Mouse (Mus musculus) thymus, postnatal 14 days (tissue): ENCODE results near the gene Lhx3.

Experiments used
- DNase-seq: peaks from one replicate; pipeline ENCODE4 v3.0.0; 2021

Gene Lhx3

DNA sequence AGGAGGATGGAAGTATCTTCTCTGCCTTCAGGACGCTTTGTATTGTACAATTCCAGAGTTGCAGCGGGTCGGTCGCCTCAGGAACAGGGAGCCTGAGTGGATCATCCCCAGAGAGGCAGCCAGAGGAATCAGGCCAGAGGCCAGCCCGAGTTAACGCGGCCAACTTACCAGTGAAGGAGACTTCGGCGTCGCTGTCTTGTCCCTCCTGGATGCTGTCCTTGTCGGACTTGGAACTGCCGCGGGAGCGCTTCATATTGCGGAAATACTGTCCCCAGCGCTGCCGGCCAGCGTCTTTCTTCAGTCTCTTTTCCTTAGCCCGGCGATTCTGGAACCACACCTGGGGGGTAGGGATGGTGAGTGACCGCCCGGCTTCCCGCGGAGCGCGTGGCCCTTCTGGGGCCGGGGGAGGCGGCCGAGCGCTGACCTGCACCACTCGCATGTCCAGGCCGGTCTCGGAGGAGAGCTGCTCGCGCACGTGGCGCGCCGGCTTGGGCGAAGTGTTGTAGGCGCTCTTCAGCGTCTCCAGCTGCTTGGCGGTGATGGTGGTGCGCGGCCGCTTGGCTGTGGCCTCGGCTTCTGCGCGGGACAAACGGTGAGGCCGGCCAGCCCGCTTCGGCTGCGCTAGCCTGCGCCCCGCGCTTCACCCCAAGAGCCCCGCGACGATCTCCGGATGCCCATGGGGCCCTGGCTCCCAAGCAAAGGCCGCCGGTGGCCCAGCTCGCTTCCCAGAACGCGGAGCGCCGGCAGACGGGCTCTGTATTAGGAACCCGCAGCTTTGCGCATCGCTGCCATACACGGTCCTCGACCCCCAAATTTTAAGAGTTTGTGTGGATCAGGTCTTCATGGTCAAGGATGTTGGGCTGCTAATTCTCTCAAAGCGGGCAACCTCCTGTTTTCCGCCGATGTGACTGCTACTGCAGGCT is 5.9 kb downstream of the Lhx3 start:
- no peak for DNase-seq

DNA sequence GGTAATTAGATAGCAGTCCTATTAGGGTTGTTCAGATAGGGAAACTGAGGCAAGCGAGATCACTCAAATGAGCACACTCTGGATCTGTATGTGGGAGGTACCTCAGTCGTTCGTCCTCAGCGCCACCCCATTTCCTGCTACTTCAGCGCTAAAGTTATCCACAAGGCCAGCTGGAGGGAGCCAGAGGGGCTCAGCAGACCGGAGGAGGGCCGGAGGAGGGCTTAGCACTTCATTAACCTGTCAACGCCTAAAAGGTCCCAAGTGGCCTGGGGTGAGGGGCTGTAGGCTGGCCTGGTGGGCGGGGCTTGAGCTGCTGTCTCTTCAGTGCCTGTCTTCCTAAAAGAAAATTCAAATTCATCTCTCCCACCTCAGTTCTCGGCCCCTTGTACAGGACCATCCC is 9.6 kb downstream of the Lhx3 start:
- no peak for DNase-seq

DNA sequence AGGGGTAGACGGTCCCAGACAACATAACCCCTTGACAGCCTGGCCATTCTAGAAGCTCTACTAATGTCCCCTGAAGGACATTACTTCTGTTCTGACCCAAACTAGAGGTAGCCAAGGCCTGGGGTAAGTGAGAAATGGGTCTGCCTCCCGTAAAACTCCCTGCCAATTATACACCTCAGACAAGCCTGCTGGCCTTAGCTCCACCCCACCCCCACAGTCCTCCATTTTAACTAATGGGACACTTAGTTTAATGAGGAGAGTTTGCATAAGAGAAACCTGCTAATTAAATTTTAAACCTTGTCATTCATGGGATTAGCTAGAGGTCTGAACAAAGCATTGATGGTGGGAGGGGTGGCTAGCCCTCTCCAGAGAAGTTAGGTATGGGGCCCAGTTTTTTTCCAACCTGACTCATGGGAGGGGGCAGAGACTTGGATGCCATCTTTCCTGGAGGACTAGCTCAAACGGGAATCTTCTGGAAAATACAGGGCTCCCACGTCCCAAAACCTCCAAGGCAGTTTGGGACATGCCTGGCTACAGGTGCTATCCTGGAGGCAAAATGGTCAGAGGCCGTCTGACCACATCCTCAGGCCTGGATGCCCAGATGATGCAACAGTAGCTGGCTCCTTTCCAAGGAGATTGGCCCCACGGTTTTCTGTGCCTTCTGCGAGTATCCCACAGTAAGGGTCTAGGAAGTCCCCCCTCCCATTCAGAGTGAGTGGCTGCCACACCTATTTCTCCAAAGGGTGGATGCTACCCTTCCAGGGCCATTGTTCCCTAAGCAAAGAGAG is 13.3 kb downstream of the Lhx3 start:
- no peak for DNase-seq

DNA sequence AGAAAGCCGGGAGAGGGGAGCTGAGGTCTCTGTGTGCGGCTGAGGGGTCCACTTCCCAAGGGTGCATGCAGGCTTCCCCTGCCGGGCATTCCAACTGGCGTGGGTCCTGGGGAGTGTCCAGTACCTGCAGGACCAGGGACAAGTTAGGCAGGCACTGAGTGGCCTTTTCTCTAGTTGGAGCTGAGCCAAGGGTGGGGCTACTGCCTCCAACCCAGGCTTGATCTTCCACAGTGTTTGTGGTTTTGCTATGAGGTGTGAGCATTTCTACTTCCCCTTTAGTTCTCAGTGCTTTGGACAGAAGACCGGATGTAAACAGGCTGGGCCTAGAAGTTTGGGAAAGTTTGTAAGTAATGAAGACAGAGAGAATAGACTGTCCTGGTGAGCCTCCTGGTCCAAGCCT is 19.6 kb downstream of the Lhx3 start:
- DNase-seq = no peak

DNA sequence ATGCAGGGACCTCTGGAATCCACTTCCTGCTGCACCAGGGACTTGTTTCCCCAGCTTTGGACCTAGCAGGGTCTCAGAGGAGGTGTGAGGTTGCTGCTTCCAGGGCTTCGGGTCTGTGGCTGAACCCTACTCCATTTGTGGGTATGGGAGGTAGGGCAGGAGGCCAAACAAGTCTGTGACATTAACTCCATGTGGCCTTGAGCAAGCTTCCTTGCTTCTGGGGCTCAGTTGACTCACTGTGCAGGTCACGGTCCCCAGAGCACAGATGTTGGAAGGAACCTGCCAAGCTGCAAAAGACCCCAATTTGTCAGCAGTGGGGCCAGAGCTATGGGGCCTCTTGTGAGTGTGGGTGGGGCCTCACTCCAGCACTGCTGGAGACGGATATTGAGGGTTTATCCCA is 23.7 kb downstream of the Lhx3 start:
- no peak for DNase-seq

DNA sequence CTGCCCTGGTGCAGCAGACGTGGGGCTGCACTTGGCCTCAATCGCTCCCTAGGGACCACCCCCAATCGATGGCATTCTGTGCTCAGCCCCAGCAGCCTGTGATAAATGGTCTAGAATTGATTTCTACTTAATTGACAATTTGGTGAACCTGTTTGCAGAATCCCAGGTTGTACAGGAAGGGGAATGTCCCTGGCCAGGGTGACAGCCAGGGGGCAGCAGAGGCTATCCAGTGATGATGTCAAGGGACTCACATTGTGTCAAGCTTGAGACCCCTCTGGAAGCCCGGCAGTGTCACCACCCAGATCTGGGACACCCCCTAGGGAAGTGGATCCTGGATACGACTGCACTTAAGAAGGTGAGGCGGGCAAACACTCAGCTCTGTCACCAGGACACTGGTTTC is 25.4 kb downstream of the Lhx3 start:
- DNase-seq = peak; percentile 80

DNA sequence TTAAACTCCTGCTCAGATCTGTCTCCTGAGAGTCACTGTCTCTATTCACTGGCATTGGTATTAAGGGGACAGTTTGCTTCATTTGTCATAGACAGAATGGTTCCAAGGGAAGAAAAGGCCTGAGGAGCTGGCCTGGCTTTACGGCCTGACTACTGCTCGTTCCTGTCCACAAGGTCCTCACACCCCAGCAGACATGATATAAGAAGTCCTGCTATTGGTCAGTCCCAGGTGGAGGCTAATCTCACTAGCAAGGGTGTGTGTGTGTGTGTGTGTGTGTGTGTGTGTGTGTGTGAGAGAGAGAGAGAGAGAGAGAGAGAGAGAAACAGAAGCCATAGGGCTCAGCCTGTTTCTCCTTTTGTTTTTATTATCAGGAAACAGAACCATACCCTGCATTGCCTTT is 30.9 kb downstream of the Lhx3 start:
- no peak for DNase-seq

DNA sequence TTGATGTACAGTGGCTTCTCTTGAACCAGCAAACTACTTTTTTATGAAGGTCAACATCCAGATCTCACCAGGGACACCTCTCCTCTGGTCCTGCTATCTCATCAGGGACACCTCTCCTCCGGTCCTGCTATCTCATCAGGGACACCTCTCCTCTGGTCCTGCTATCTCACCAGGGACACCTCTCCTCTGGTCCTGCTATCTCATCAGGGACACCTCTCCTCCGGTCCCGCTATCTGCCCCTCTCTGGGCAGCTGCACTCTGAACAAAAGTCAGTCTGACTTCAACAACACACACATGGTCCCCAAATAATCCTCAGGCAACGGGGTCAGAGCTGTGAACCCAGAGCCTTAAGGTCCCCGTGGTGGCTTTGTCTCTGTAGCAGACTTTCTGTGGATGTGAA is 31.4 kb downstream of the Lhx3 start:
- no peak for DNase-seq

DNA sequence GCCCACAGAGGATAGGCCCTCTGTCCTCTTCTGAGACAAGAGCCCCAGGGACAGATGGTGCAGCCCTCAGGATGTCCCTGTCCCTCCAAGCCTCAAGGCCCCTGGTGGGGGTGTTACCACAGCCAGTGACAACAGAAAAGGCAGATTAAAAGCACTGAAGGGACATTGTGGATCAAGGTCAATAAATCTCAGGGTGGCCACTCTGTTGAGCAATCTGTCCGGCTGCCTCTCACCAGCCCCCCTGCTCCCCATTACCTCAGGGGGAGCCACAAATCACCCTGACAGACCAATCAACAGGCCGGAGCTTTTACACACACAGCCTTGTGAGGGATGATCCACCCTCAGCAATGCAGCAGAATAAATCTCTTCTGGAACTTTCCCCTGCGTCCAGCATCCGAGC is 32.9 kb downstream of the Lhx3 start:
- no peak for DNase-seq

DNA sequence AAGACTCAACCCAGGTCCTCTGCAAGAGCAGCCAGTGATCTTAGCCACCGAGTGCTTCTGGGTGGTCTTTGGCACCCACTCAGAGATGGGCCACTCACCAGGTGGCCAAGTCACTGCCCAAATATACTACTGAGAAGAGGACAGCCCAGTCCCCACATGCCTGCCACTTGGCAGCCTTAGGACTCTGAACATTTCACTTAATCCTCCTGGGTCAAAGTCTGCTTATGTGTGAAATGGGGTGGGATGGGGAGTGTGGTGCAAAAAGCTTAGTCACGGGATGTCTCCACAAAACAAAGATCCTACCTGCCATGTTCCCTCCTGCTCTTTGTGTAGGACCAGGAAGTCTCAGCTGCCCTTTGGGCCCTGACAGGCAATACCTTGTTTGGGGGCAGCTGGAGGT is 35.9 kb downstream of the Lhx3 start:
- no peak for DNase-seq

DNA sequence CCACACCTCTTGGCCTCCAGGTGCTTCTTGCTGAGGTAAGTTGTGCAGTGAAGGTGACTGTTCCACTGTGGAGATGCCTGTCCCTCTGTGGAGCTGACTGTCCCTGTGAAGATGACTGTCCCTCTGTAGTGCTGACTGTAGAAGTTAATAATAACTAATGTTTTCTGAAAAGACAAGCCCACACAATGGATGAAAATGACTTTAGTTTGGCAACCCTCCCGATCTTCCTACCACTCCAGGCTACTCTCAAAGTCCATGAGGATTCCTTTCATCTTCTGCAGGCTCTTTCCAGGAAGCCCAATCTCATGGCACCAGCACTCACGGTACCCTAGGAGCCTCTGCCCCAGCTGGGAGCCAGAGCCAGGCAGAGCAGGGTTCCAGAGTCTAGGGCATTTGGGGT is 37.7 kb downstream of the Lhx3 start:
- DNase-seq = no peak

DNA sequence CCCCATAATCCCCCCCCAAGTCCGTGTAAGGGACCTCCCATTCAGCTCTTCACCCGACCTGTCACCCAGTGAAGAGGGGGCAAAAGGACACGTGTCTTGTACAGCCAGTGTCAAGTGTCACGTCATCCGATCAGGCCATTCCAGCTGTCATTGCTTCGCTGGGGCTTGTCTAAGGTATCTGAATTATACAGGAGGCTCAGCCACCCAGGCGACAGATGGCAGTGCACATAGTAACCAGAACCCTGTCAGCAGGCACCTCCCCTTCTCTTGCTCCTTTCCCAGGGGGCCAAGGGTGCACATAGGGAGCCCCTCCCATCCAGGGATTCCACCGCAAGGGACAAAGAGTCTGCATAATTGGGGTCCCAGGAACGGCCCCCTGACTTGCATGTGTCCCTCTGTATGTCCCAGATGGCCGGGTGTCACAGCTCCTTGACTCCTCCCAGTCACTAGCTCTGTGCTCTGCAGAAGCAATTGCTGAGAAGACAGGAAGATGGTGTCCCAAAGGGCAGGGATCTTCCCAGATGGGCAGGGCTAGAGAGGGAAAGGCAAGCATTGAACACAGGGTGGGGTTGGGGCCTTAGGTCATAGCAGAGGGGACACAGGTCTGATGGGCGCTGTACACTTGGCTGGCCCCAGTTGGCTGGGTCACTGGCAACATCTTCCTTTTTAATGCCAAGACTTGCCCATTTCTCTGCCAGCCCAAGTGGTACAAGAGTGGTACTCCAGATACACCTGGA is 39.1 kb downstream of the Lhx3 start:
- no peak for DNase-seq

DNA sequence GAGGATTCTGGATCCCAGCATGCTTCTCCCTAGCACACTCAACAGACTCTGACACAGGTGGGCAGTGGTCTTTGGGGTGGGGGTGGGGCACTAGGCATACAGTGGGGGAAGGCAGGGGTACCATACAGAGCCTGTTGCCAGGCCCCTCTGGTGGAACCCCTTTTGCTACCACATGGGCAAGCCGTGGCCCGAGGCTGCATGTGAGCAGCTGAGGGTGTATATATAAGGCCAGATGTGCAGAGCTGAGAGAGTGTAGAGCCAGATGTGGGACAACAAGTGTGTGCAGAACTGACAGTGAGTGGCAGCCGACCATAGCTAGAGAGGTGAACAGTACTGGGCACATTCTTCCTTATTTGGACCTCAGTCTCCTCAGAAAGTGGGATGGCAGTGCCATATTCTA is 41.2 kb downstream of the Lhx3 start:
- DNase-seq = no peak

DNA sequence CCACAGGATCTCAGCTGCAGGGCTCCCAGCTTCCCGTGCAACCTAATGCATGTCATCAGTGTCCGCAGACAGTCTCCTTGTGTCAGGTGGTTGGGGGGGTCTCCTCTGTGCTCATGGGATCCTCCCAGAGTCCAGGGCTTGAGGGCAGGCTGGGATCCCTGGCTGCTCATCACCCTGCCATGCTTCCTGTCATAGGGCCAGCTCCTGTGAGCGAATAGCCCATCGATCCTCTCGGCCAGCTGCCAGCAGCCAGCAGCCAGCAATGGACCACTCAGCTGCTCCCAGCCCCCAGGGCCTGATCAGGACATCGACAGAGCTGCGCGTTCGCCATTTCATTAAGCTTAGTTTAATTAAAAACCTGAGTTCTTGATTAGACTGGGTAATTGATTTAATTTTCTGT is 50.0 kb downstream of the Lhx3 start:
- no peak for DNase-seq

DNA sequence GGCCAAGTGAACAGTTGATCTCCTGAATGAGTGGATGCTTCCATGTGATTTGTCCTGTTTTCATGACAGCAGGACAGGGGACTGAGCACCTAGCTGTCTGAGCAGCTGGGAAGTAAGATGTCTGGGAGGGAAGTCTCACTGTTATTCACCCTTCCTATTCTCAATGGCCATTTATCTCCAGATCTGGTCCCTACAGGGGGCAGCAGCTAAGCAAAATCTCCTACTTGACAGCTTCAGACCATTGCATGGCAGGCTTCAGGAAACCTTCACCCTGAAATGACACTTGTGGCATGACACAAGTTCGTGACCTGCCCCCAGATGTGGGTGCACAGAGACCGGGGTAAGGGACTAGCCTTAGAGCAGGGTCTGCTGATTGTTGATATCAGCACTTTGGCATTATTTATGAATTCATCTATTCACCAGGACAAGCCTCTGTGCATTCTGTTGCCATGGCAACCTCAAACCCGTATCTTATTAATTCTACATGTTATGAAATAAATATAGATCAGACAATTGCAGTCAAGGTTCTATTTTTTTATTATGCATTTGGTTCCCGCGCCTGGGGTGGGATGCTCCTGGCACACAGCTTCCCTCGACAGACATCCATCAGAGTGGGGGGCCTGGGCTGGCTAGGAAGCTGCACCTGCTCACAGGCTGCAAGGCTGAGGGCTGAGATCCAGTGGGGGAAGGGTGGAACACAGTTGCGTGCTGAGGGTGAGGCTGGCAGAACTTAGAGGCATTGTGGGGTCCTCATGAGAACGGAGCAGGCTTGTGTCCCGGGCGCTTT is 51.7 kb downstream of the Lhx3 start:
- DNase-seq = no peak

DNA sequence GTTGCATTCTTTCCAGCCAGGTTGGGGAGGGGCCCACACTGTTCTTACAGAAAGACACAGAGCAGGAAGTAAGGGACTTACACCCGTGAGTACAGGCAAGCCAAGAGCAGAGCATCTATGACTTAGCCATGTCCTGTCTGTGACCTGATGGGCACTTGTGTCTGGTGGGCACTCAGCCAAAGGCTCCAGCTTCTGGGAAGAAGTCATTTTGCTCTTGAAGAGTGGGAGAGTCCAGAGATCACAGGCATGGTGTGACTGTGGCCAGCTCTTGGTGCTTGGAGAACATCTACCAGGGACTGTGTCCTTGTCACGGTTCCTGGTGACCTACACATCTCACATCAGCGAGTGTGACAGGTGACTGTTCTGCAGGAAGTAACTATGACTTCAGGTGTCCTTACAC is 52.4 kb downstream of the Lhx3 start:
- no peak for DNase-seq

DNA sequence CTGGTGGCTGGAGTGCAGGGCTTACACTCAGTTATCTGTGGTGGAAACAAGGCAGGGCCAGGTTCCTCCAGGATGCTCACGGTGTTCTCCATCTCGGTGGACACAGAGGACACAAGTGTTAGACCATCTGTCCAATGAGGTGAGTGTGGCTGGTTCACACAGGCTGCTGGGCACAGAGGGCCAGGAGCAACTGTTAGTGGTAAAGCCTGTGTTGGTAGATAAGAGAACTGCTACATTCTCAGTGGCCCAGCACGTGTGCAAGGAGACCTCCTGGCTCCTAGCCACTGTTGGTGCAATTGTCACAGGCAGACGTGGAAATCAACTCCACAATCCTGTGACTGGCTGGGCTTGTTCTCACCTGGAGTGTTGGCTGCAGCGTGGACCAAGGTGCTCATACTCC is 53.5 kb downstream of the Lhx3 start:
- DNase-seq = no peak

DNA sequence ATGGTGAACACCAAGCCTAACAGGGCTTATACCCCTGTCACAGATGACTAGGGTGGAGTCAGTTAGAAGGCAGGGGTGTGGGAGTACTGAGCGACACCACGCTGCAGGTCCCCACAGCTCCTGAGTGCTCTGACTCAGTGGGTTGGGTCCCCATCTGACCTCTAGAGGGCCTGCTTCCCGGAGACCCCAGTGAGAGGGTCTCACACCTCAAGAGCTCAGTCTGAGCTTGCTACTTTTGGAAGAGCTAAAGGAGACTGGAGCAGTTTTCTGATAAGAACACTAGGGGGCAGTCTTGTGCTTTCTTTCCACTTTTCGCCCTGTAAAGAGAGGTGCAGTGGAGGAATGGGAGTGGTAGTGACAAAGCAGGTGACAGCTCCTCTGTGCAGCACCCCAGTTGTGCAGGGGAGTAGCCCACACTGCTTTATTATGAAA is 54.2 kb downstream of the Lhx3 start:
- DNase-seq = peak; percentile 58

DNA sequence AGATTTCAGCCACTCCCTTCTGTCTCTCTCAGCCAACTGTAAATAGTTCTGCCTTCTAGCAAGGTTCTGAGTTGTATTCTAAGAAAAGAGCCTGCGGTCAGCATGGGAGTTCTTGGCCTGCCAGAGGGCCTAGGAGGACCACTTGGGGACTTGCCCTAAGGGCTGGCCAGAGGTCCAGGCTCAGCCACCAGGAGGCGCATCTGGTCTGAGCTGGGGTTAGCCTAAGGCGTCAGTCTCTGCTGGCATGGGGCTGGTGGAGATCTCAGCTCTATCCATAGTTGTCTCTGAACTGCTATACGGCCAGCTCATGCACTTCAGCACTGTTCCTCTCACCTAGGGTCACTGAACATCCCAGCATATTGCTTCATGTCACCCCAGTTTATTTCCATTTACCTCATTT is 54.8 kb downstream of the Lhx3 start:
- peak; percentile 48 for DNase-seq
